Mouse (Mus musculus): ENCODE data around the gene Syne3. TPM values are rescaled to one million over a fixed set of nuclear protein-coding genes. Genes with fewer than 3 reads are reported as not detected.

The Syne3 gene
- polyA plus RNA-seq, 1 experiment from 2014 or later = 0.24 TPM

- Histone ChIP-seq H3K27me3 (replicated peaks; ENCODE audit: low read depth, poor library complexity, severe bottlenecking) (no peaks in the 10 kb centered on the region), H3K27ac (replicated peaks) (no peak overlapping the region), H3K36me3 (replicated peaks) (no peaks in the 10 kb centered on the region), H3K4me1 (peaks cover 14% of the 10 kb centered on the region), H3K4me3 (no peak overlapping the region), H3K9me3 (peaks cover 5% of the 10 kb centered on the region; the same call in 1 of the 2 replicates)
- DNase-seq (ENCODE audit: low spot score) = no peak
- WGBS = 82% methylated on average over 6 of the region's 6 CpGs
Observed at GRCm38 (mm10) chr12:104972860-104973259, 36.7 kb downstream of the Syne3 start.

- Histone ChIP-seq H3K4me3 (no peak overlapping the region), H3K9me3 (no peaks in the 10 kb centered on the region), H3K4me1 (peaks cover 8% of the 10 kb centered on the region), H3K36me3 (replicated peaks) (no peaks in the 10 kb centered on the region), H3K27me3 (replicated peaks; ENCODE audit: low read depth, poor library complexity, severe bottlenecking) (peaks cover 7% of the 10 kb centered on the region), H3K27ac (replicated peaks) (no peak overlapping the region)
- no peak for DNase-seq (ENCODE audit: low spot score)
- WGBS = 83% methylated on average over 4 of the region's 4 CpGs
Observed at GRCm38 (mm10) chr12:104969618-104970017, 40.0 kb downstream of the Syne3 start.

- 88% methylated on average over 9 of the region's 9 CpGs for WGBS
- Histone ChIP-seq H3K27me3 (replicated peaks; ENCODE audit: low read depth, poor library complexity, severe bottlenecking) (peaks cover 7% of the 10 kb centered on the region), H3K9me3 (no peaks in the 10 kb centered on the region), H3K27ac (replicated peaks) (no peak overlapping the region), H3K4me1 (peaks cover 8% of the 10 kb centered on the region), H3K4me3 (no peak overlapping the region), H3K36me3 (replicated peaks) (no peaks in the 10 kb centered on the region)
- no peak for DNase-seq (ENCODE audit: low spot score)
Observed at GRCm38 (mm10) chr12:104969177-104969576, 40.4 kb downstream of the Syne3 start.

GRCm38 (mm10) chr12:104964953-104965911 lies 44.4 kb downstream of the Syne3 start:
- DNase-seq (ENCODE audit: low spot score) = no peak
- no peak overlapping the region for H3K27ac ChIP-seq (replicated peaks)
- no peaks in the 10 kb centered on the region for H3K9me3 ChIP-seq
- H3K36me3 ChIP-seq (replicated peaks) = no peaks in the 10 kb centered on the region
- H3K4me3 ChIP-seq = no peak overlapping the region
- H3K4me1 ChIP-seq = peaks cover 16% of the 10 kb centered on the region
- peaks cover 7% of the 10 kb centered on the region for H3K27me3 ChIP-seq (replicated peaks; ENCODE audit: low read depth, poor library complexity, severe bottlenecking)
- WGBS = 77% methylated on average over 7 of the region's 7 CpGs

GRCm38 (mm10) chr12:104960421-104960820 lies 49.2 kb downstream of the Syne3 start:
- no peak for DNase-seq (ENCODE audit: low spot score)
- Histone ChIP-seq H3K4me1 (peaks cover 13% of the 10 kb centered on the region), H3K36me3 (replicated peaks) (no peaks in the 10 kb centered on the region), H3K27ac (replicated peaks) (no peak overlapping the region), H3K9me3 (no peaks in the 10 kb centered on the region), H3K27me3 (replicated peaks; ENCODE audit: low read depth, poor library complexity, severe bottlenecking) (no peaks in the 10 kb centered on the region), H3K4me3 (no peak overlapping the region)

- WGBS = 63% methylated on average over 9 of the region's 9 CpGs
- Histone ChIP-seq H3K4me3 (no peak overlapping the region), H3K4me1 (peaks cover 10% of the 10 kb centered on the region), H3K27ac (replicated peaks) (no peak overlapping the region), H3K9me3 (no peaks in the 10 kb centered on the region), H3K27me3 (replicated peaks; ENCODE audit: low read depth, poor library complexity, severe bottlenecking) (no peaks in the 10 kb centered on the region), H3K36me3 (replicated peaks) (no peaks in the 10 kb centered on the region)
- DNase-seq (ENCODE audit: low spot score) = no peak
Observed at GRCm38 (mm10) chr12:104959966-104960365, 49.6 kb downstream of the Syne3 start.

- no peak overlapping the region for H3K27ac ChIP-seq (replicated peaks)
- no peaks in the 10 kb centered on the region for H3K27me3 ChIP-seq (replicated peaks; ENCODE audit: low read depth, poor library complexity, severe bottlenecking)
- H3K9me3 ChIP-seq = no peaks in the 10 kb centered on the region
- no peak for DNase-seq (ENCODE audit: low spot score)
- WGBS = 82% methylated on average over 11 of the region's 11 CpGs
- H3K4me3 ChIP-seq = no peak overlapping the region
- no peaks in the 10 kb centered on the region for H3K36me3 ChIP-seq (replicated peaks)
- peaks cover 4% of the 10 kb centered on the region for H3K4me1 ChIP-seq
Observed at GRCm38 (mm10) chr12:104958263-104958662, 51.3 kb downstream of the Syne3 start.

GRCm38 (mm10) chr12:104957165-104957564 lies 52.4 kb downstream of the Syne3 start:
- H3K4me1 ChIP-seq = 0 out of 2 replicates have a peak, but pooled peaks cover 6% of the 10 kb centered on the region
- H3K27me3 ChIP-seq (replicated peaks; ENCODE audit: low read depth, poor library complexity, severe bottlenecking) = no peaks in the 10 kb centered on the region
- no peak overlapping the region for H3K4me3 ChIP-seq
- no peaks in the 10 kb centered on the region for H3K36me3 ChIP-seq (replicated peaks)
- no peak for DNase-seq (ENCODE audit: low spot score)
- no peaks in the 10 kb centered on the region for H3K9me3 ChIP-seq
- H3K27ac ChIP-seq (replicated peaks) = no peak overlapping the region
- WGBS = 96% methylated on average over 1 of the region's 1 CpGs

- DNase-seq (ENCODE audit: low spot score) = no peak
- 86% methylated on average over 6 of the region's 6 CpGs for WGBS
- 0 out of 2 replicates have a peak, but pooled peaks cover 6% of the 10 kb centered on the region for H3K4me1 ChIP-seq
- no peak overlapping the region for H3K4me3 ChIP-seq
- H3K27me3 ChIP-seq (replicated peaks; ENCODE audit: low read depth, poor library complexity, severe bottlenecking) = no peaks in the 10 kb centered on the region
- no peak overlapping the region for H3K27ac ChIP-seq (replicated peaks)
- H3K36me3 ChIP-seq (replicated peaks) = no peaks in the 10 kb centered on the region
- no peaks in the 10 kb centered on the region for H3K9me3 ChIP-seq
Observed at GRCm38 (mm10) chr12:104956406-104956805, 53.2 kb downstream of the Syne3 start.

GRCm38 (mm10) chr12:104955003-104955800 lies 54.4 kb downstream of the Syne3 start:
- H3K27me3 ChIP-seq (replicated peaks; ENCODE audit: low read depth, poor library complexity, severe bottlenecking) = no peaks in the 10 kb centered on the region
- H3K4me3 ChIP-seq = no peak overlapping the region
- H3K9me3 ChIP-seq = no peaks in the 10 kb centered on the region
- no peak for DNase-seq (ENCODE audit: low spot score)
- WGBS = 71% methylated on average over 17 of the region's 17 CpGs
- H3K36me3 ChIP-seq (replicated peaks) = no peaks in the 10 kb centered on the region
- no peak overlapping the region; the same call in 1 of the 2 replicates for H3K27ac ChIP-seq (replicated peaks)
- 0 out of 2 replicates have a peak, but pooled peaks cover 6% of the 10 kb centered on the region for H3K4me1 ChIP-seq

GRCm38 (mm10) chr12:104953941-104954340 lies 55.7 kb downstream of the Syne3 start:
- peak; percentile 73 for DNase-seq (ENCODE audit: low spot score)
- H3K36me3 ChIP-seq (replicated peaks) = no peaks in the 10 kb centered on the region
- no peaks in the 10 kb centered on the region for H3K27me3 ChIP-seq (replicated peaks; ENCODE audit: low read depth, poor library complexity, severe bottlenecking)
- H3K27ac ChIP-seq (replicated peaks) = no peak overlapping the region
- 0 out of 2 replicates have a peak, but pooled peaks cover 6% of the 10 kb centered on the region for H3K4me1 ChIP-seq
- H3K9me3 ChIP-seq = no peaks in the 10 kb centered on the region
- 26% methylated on average over 4 of the region's 4 CpGs for WGBS
- no peak overlapping the region for H3K4me3 ChIP-seq

GRCm38 (mm10) chr12:104952458-104952857 lies 57.2 kb downstream of the Syne3 start:
- Histone ChIP-seq H3K9me3 (no peaks in the 10 kb centered on the region), H3K4me1 (0 out of 2 replicates have a peak, but pooled peaks cover 6% of the 10 kb centered on the region), H3K27ac (replicated peaks) (no peak overlapping the region; the same call in 1 of the 2 replicates), H3K36me3 (replicated peaks) (no peaks in the 10 kb centered on the region), H3K27me3 (replicated peaks; ENCODE audit: low read depth, poor library complexity, severe bottlenecking) (no peaks in the 10 kb centered on the region), H3K4me3 (no peak overlapping the region)
- 15% methylated on average over 5 of the region's 5 CpGs for WGBS
- DNase-seq (ENCODE audit: low spot score) = peak; percentile 85
